Mouse (Mus musculus) regulatory T cell (primary cell): ENCODE data around the gene Notch1.

ENCODE experiments used
- in situ Hi-C: fragments of 300-600 bp; cut with MboI, MseI; formaldehyde crosslinking; loops from one replicate; pipeline ENCODE4 v1.15.1; 2025; ENCODE audit warnings: high pct_unique_total_duplicates

Gene Notch1

GRCm38 (mm10) chr2:26531829-26532228 is 15.4 kb upstream of the Notch1 start:
- in situ Hi-C loops = no loop called here

- in situ Hi-C loops = no loop called here
Measured at GRCm38 (mm10) chr2:26529881-26530280, 13.4 kb upstream of the Notch1 start.

GRCm38 (mm10) chr2:26529221-26529805 is 12.8 kb upstream of the Notch1 start:
- in situ Hi-C loops = no loop called here

- in situ Hi-C loops = no loop called here
Measured at GRCm38 (mm10) chr2:26526443-26527257, 10.2 kb upstream of the Notch1 start.

GRCm38 (mm10) chr2:26525355-26526018 is 9.0 kb upstream of the Notch1 start:
- in situ Hi-C loops = no loop called here

- in situ Hi-C loops = no loop called here
Measured at GRCm38 (mm10) chr2:26522327-26522726, 5.9 kb upstream of the Notch1 start.

- in situ Hi-C loops = no loop called here
Measured at GRCm38 (mm10) chr2:26519753-26520152, 3.3 kb upstream of the Notch1 start.

- in situ Hi-C loops = no loop called here
Measured at GRCm38 (mm10) chr2:26516987-26517386, 524 bp upstream of the Notch1 start.

- in situ Hi-C loops = no loop called here
Measured at GRCm38 (mm10) chr2:26515335-26515734, 1.1 kb downstream of the Notch1 start.

GRCm38 (mm10) chr2:26513105-26513745 is 3.2 kb downstream of the Notch1 start:
- in situ Hi-C loops = no loop called here

GRCm38 (mm10) chr2:26508661-26509060 is 7.8 kb downstream of the Notch1 start:
- in situ Hi-C loops = no loop called here

GRCm38 (mm10) chr2:26507961-26508391 is 8.5 kb downstream of the Notch1 start:
- in situ Hi-C loops = no loop called here

- in situ Hi-C loops = no loop called here
Measured at GRCm38 (mm10) chr2:26507481-26507886, 9.0 kb downstream of the Notch1 start.

- in situ Hi-C loops = no loop called here
Measured at GRCm38 (mm10) chr2:26506746-26507280, 9.7 kb downstream of the Notch1 start.

GRCm38 (mm10) chr2:26504772-26505480 is 11.5 kb downstream of the Notch1 start:
- in situ Hi-C loops = no loop called here

- in situ Hi-C loops = no loop called here
Measured at GRCm38 (mm10) chr2:26503661-26504575, 12.5 kb downstream of the Notch1 start.

- in situ Hi-C loops = no loop called here
Measured at GRCm38 (mm10) chr2:26502863-26503631, 13.4 kb downstream of the Notch1 start.

GRCm38 (mm10) chr2:26502299-26502862 is 14.1 kb downstream of the Notch1 start:
- in situ Hi-C loops = no loop called here

GRCm38 (mm10) chr2:26501651-26502141 is 14.8 kb downstream of the Notch1 start:
- in situ Hi-C loops = no loop called here
